Mouse (Mus musculus) right cerebral cortex, postnatal 36 days (tissue): ENCODE results near the gene Cyp24a1.
"Not testable (repeated sequence)": the region's sequence is repeated elsewhere in the genome, so short reads cannot be mapped to it uniquely, and the experiment has no call there.

Experiments used
- DNase-seq, 2 experiments: peaks; one replicate each; pipeline ENCODE4 v3.0.0; 2022; ENCODE audit warnings: low spot score in 2 of 2, mixed read lengths in 1 of 2

The Cyp24a1 gene

DNA sequence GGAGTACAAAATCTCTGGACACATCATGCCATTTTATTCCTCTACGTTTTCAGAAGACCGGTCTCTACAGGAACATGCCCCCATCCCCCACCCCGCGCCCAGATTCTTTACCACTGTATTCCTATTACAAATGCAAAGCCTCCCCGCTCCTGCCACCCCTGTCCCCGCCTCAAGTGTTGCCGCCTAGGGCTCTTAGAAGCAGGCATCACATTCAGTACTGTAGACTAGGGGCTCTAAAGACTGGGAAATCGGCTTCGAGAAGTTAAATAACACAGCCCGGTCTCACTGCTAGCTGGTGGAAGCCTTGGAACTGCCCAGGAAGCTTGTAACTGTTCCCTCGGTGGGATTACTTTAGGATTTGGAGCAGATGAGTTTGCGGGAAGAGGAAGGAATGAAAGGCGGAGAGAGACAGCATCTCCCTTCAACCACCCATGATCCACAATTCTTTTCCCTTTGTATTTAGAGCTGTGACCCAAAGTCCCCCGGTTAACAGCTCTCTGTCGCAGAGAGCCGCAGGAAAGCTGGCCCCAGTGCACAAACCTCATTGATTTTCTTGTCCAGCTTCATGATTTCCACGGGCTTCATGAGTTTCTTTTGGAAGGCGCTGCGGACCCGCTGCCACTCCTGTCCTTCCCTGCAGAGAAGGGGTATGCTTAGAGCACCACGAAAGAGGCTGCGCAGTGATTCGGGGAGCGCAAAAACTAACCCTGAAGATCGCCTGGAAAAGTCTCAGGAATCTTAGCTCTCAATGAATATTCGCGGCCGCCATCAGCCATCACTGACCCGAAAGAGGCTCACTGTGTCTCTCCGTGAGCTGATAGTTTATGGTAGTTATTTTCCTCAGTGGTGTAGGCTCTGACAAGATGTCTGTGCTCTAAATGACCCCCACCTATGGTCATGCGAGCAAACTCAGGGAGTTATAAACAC, 1.9 kb downstream of the Cyp24a1 start:
- no peak for DNase-seq

DNA sequence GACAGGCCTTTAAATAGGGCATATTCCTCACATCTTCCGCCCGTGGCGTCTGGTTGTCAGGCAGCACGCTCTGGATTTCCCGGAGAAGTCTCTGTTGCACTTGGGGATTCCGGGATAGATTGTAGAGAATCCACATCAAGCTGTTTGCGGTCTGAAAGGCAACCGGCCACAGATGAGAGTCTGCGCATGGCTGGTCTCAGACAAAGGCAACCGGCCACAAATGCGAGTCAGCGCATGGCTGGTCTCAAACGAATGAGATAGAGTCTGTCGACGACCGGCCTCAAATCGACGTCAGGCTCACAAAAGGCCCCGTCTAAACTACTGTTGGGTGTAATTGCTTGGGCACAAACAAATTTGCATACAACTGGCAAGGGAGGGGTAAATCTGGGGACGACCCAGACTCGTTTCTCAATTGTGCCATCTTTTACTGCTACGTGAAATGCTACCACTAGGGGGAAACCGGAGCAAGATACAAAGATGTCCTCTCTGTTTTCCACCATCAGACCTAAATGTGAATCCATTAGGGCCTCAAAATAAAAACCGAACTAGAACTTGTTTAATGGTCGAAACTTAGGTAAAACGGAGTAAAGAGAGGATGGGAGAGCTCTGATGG, 8.9 kb downstream of the Cyp24a1 start:
- DNase-seq, result no peak

- no peak for DNase-seq
Measured at GRCm38 (mm10) chr2:170487202-170487601, 9.7 kb downstream of the Cyp24a1 start.

DNA sequence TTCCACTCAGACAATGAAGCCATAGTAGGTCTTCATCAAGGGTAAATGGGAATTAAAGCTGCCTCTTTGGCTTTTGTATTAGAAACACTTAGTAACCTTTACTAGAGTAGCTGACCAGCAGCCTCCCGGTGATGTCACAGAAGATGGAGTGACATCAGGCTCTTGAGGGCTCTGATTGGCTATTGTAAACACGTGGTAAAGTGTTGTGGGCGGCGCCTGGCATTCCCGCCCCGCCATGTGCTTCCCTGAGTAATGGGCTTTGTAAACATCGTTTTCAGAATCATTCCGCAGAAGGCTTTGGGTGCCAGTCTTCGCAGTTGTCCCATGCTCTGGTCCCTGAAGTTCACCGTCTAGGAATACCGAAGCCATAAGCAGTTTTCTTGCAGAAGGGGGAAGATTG, 13.0 kb downstream of the Cyp24a1 start:
- no peak for DNase-seq

DNA sequence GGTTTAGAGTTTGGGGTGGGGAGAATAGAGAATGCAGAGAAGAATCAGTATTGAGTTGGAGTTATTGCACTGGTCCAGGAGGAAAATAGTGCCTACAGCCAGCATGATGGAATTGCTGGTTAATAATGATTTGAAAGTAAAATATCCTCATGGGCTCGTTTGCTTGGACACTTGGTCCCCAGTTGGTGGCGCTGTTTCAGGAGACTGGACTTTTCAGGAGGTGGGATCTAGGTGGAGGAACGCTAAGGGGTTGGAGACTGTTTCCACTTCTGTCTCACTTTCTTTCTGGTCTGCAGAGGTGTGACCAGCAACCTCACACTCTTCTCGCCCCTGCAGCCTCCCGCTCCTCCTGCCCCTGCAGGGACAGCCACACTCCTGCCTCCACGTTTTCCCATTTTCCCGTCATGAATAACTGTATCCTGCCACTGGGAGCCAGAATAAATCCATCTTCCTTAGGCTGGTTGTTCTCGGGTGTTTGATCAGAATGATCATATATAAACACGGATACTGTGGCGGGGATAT, 14.9 kb downstream of the Cyp24a1 start:
- no peak for DNase-seq

- no peak for DNase-seq
Measured at GRCm38 (mm10) chr2:170476643-170477042, 20.3 kb downstream of the Cyp24a1 start.

DNA sequence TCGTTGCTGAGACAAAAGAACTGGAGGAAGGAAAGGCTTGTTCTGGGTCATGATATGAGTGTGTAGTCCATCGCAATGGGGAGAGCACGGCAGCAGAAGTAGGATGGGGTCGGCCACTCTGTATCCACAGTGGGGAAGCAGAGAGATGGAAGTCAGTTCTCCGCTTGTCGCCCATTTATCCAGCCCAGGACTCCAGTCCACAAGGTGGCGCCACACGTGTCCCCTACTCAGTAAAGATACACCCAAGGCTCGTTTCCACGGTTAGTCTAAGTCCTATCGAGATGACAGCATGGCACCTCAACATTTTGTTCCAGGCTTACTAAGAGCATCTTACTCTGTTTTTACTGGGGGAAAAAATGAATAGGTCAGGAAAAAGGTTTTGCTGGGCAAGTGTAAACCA, 20.7 kb downstream of the Cyp24a1 start:
- no peak for DNase-seq

DNA sequence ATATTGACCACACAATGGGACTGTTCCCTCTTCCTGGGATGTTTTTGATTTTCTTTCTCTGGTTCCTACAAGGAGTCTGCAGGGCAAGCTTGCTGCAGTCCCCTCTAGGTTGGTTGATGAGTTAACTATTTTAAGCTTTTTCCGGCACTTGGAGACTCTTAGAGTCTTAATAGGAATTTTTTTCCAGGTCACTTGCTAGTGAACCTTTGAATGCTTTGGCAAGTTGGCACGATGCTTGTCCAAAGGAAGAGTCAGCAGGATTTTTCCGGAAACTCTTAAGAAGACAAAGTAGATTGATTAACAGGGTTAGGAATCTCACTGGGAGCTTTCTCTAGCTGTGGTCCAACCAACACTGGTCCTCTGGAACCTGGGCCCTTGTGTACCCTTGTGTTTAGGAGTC, 21.8 kb downstream of the Cyp24a1 start:
- no peak for DNase-seq

GRCm38 (mm10) chr2:170474125-170474524, 22.8 kb downstream of the Cyp24a1 start:
- no peak for DNase-seq

DNA sequence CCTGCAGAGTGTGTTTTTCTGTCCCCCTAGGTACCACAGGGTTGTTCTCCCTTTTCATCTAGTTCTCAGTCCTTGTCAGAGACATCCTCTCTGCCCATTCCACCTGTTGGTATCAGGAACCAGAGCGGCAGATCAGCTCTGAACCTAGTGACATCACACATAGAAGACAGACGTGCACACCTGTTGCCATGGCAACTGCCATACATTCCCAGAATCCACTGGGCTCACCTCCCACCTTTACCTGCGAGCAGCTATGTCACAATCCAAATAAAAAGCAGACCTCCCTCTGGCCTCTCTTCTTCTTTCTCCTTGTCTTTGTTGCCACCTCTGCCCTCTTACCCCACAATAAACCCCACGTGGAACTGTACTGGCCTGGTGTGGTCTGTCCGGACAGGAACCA, 26.4 kb downstream of the Cyp24a1 start:
- DNase-seq, result no peak

- peak in 1 of 2 experiments; percentile 3 for DNase-seq
Measured at GRCm38 (mm10) chr2:170469616-170470308, 27.2 kb downstream of the Cyp24a1 start.

DNA sequence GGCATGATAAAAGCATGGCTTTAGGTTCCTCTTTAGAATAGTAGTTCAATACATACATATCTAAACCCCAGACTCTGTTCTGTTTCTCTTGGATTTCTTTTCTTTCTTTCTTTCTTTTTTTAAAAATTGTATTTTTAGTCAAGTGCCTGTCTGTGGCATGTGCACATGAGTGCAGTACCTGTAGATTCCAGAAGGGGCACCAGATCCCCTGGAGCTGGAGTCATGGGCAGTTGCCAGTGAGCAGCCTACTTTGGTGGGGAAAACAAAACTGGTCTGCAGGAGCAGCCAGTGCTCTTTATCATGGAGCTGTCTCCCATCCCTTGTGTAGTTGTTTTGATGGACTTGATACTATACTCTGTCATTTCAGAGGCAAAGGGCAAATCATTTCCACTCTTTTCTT, 28.9 kb downstream of the Cyp24a1 start:
- DNase-seq, result no peak

DNA sequence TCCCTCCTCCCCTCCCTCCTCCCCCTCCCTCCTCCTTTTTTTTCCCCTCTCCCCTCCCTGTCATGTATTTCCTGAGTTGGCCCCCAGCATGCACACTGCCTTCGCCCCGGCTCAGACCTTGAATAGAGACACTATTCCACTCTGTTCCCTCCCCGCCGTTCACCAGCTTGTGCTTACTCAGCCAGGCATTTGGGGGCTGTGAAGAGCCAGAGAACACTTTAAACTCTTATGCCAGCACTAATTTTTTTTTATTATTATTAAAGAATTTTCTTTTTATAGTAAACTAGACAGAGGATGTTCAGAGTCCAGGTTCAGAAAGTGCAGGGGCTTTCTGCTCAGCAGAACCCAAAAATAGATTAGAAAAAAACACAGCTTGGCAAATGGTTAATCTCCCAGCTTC, 32.1 kb downstream of the Cyp24a1 start:
- no peak for DNase-seq

DNA sequence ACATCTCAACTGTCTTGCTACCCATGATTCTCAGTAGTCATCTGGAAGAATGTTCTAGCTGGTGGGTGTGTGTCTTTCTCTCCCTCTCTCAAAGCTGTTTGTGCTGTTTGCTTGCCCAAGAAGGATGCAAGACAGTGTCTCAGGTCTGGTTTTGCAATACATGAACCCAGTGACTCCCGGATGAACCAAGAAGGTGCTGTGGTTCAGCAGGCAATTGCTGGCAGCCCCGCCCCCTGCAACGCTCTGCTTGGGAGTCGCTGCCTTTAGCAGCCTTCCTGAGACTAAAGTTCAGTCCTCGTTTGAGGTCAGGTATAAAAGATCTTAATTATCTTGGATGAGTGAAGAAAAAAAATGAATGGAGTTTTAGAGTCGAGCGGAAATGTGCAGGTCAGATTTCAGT, 35.3 kb downstream of the Cyp24a1 start:
- DNase-seq, result no peak

- no peak for DNase-seq
Measured at GRCm38 (mm10) chr2:170459805-170460204, 37.1 kb downstream of the Cyp24a1 start.

GRCm38 (mm10) chr2:170459183-170459582, 37.8 kb downstream of the Cyp24a1 start:
- DNase-seq, result no peak

- DNase-seq, result not testable (repeated sequence)
Measured at GRCm38 (mm10) chr2:170453809-170454208, 43.1 kb downstream of the Cyp24a1 start.

DNA sequence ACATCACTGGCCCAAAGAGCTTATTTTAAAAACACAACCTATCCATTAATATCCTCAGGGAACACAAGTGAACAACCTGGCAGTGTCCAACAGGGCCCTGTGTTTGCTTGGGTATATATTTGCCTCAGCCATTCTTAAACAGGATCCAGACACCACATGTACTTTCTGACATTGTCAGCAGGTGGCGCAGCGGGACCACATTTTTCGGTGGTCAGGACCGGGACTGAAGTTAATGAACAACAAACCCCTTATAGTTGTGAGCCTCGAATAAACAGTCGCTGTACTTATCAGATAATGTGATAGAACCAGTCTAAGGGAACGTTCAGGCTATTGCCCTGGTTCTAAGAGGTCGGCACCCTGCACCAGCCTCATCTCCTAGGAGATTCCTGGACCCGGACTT, 46.0 kb downstream of the Cyp24a1 start:
- DNase-seq, result peak; percentile 14 to 30

- DNase-seq, result peak; percentile 15 to 19
Measured at GRCm38 (mm10) chr2:170447651-170448050, 49.3 kb downstream of the Cyp24a1 start.

GRCm38 (mm10) chr2:170446843-170447383, 50.0 kb downstream of the Cyp24a1 start:
- DNase-seq, result no peak

DNA sequence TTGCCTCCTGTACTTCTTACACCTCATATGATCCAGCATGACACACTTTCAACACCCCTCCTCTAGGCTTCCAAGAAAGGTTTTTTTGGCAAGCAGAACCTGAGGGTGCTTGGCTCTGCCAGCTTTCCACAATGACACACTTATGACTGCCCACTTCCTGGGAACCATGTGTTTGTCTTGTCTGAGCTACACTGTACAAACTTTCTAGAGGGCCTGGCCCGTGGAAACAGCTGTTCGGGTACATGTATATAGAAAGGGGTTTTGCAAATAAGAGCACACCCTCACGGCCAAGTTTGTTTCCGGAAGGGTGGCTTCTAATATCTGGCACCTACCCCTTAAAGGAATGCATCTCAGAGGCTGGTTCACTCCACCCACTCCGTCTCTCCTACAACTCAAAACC, 51.1 kb downstream of the Cyp24a1 start:
- DNase-seq, result no peak

GRCm38 (mm10) chr2:170442535-170442934, 54.4 kb downstream of the Cyp24a1 start:
- DNase-seq, result no peak
